Mouse (Mus musculus): ENCODE results near the gene Rpl10.
A peak's percentile ranks its signal among the peaks of the same experiment; 100 is the strongest.

The Rpl10 gene

DNA sequence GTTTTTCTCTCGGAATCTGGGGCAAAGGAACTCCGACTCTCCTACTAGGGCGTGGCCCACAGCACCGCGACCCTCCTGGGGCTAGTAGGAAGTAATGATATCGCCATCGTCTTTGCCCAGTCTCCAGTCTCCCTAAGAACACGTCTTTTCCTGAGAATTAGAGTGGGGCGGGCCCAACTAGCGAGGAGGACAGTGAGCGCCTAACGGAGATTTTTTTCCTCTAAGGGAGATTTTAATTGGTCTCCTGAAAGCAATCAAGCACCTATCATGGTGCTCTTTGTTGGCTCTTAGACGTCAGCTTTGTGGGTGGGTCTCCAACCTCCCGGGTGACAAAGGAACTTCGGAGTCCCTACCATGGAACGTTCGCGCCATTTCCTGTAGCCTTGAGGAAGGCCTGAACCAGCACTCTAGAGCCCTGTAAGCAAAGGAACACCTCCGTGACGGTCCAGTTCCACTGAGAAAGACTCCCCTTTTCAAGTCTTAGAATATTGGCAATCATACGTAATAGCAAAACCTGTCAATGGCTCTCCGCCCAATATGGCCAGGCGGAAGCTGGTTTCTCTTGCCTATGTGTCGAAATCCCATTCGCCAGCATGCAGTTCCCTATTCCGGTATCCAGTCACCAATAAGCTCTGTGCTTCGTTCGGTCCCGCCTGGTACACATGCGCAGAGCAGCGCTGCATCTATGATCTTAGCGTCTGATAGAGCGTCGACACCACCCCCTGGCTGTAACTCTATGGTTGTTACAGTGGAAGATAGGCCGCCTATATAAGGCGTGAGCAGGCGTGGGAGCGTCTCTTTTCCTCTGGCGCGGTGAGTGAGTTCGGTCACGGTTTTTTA is at the start of gene Rpl10:
Rpl10 (plus strand) TSS at position 751 of the 840 bp plus-strand sequence.
- peak; percentile 88 to 92 for DNase-seq (ENCODE audit: low spot score in 2 of 2)

DNA sequence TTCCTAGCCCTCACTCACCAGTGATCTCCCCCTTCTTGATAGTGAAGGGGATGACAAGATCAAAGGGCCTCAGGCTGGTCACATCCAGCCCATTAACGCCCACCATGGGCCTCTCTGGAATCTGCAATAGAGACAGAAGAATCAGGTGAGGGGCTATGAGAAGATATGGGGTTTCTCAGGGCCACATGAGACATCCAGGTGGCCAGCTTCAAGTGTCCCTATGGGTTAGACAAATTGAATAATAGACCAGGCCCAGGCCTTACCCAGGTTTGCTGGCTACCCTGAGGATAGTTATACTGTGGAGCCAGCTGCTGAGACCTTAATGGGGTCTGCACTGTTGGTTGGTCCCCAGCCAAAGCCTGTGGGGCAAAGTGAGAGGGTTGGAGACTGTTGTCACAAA is 40.6 kb upstream of the Rpl10 start:
- DNase-seq (ENCODE audit: low spot score in 2 of 2), result no peak

DNA sequence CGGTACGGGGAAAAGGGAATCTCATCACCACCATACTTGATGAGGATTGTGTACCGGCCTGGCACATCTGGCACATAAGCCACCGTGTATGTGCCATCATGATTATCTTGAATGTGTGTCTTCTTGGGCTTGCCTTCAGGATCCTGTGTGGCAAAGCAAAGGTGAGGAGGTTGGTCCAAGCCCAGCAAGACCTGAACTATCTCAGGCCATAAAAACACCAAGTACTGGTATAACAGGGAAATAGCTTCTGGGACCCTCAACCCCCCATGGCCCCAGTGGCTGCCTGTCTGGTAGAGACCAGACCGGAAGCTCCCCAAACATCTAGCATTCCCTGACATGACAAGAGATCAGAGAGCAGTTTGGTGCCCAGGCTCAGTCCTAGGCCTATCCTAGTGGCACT is 37.4 kb upstream of the Rpl10 start:
- DNase-seq (ENCODE audit: low spot score in 2 of 2), result no peak

DNA sequence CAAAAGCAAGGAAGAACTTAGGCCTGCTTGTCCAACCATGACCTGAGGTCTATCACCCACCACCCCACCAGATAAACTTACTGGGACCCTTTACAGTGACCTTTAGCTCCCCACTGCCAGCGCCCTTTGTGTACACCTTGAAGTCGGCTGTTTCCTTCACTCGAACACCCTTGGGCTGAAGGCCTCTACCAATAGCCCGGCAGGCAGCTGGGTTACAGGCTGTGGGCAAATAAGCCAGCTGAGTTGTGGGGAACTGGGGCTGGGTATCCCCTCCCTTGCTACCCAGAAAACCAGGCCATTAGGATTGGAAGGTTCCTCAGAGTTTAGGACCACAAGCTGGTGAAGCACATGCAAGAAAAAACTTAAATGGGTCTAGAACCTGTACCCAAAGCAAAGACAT is 30.3 kb upstream of the Rpl10 start:
- DNase-seq (ENCODE audit: low spot score in 2 of 2), result no peak

DNA sequence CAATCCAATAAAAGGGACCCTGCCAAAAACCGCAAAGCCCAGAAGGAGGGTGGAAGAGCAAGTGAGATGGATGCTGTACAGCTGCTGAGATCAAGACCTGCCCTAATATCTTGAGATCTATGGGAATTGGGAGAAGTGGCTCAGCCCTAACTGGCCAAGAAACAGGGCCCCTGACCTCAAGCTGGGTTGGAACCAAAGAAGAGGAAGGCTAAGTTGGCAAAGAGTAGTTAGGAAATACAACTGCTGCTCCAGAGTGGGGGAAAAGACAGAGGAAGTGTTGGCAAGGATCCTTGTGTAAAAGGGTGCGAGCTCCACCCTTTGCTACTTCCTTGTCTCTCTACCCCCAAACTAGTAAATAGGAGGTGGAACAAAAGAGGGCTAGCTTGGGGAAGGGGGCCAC is 27.2 kb upstream of the Rpl10 start:
- no peak for DNase-seq (ENCODE audit: low spot score in 2 of 2)

DNA sequence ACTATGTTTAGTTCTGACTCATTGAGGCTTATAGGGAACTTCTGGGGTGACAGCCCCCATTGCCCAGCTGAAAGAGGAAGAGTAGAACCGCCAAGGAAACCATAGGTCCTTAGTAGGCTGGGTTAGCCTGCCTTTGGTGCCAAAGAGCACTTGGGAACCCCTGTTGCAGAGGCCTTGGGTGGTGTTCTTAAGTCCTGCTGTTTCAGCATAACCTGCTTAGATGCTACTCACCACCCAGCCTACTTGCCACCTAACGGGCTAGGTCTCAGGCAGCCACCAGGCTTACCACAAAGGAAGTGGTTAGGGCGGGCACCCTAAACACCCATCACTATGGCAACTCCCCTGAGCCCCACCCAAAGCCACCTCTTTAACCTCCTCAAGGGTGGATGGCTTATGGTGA is 26.8 kb upstream of the Rpl10 start:
- no peak for DNase-seq (ENCODE audit: low spot score in 2 of 2)

DNA sequence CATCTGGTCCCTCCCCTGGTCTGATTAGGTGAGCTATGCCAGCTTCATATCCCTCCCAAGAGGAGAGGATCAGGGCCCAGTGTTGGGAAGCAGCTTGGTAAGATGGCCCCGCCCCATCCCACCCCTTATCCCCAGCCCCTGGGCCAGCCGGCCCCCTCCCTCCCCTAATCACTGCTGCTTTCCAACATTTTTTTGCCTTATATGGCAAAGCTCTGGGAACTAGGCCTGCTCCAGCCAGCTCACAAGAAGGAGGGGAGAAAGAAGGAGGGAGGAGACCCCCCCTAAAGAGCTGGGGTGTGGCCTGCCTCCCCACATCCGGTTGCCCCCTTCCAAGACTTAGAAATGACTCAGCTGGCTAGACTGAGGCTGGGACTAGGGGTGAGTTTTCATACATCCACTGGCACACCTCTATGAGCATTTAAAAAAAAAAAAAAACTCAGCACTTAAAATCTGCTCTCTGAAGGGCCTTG is 26.0 kb upstream of the Rpl10 start:
- DNase-seq (ENCODE audit: low spot score in 2 of 2), result no peak

DNA sequence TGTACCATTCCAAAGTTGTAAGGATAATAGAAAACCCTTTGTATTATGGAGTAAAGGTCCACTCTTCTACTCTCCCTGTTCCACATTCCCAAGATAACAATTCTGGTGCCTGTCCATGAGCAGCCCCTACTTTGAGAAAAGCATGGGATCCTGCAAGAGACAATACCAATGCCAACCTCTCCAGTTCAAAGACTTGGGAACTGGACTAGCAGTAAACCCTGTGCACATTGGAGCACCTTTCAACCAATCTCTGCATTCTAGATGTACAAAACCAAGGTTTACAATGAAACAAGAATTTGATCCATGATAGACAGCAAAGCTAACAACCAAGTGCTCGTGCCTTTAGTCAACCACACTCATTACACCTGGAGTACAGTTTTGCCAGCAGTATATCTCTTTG is 25.5 kb upstream of the Rpl10 start:
- no peak for DNase-seq (ENCODE audit: low spot score in 2 of 2)

DNA sequence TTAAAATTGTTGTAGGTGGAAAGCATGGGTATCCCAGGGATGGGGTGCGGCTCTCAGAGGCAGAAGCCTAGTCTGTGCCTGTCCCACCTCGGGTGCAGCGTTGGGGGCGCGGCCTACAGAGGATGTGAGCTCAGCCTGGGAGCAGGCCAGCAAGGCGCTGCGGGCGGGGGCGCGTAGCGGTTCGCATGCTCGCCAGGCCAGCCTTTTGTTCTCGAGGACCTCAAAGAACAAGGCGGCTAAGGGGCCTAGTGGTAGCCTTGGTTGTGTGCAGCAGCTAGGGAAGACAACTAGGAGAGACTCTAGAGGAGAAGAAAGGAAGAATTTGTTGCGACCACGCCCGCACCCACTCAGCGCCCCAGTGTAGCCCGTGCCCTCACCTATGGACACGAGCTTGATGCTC is 24.9 kb upstream of the Rpl10 start:
- peak; percentile 44 to 68 for DNase-seq (ENCODE audit: low spot score in 2 of 2)

DNA sequence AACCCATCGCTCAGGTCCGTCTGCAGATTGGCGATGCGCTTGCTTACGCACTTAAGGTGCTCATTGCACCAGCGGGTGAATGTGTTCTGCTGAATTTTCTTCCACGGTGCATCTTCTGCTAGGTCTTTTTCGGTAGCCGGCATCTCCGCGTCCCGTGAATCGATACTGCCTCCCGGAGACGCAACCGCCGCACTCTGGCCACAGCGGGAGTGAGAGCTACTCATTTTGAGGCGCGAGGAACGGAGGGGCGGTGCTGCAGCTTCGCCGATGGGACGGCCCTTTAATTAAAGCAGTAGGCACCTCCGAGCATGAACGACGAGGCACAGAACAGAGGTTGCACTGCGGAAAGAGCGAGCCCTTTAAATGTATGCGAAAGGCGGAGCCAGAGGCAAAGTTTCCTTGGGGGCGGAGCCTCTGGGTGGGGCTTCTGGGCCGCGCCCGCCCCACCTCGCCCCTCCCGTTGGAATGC is 24.4 kb upstream of the Rpl10 start:
- DNase-seq (ENCODE audit: low spot score in 2 of 2), result peak; percentile 80 to 88

DNA sequence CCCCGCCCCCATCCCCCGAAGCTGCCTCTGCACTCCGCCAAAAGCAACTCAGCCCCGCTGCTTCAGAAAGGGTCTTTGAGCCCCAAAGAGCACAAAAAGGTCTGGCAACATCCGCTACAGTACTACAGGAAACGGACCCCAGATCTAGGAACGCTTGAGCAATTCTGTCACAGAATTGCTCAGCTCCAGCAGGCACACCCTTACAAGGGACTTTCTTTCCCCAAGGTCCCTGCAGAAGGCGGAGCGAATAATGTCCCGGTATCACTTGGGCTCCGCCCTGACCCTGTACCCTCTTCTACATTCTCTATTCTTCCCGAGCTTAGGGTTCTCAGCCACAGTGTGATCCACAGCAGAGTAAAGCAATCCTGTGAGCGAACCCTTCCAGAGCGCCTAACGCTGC is 23.9 kb upstream of the Rpl10 start:
- no peak for DNase-seq (ENCODE audit: low spot score in 2 of 2)

DNA sequence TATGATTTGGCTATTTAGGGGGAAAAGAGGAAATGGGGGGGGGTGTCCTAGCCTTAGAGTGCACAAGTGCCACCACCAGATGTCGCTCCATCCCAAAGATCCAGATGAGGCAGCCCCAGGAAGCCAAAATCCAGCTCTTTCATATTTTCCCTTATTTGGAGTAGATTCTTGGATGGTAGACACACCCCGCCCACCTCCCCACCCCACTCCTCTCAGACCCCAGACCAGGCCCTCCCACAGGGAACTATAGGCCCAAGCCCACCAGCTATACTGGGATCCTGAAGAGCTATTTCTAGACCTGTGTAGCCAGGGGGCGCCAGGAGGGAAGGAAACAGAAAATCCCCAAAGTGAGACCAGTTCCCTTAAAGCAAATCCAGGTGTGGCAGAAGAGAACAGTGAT is 22.0 kb upstream of the Rpl10 start:
- DNase-seq (ENCODE audit: low spot score in 2 of 2), result peak; percentile 47 to 52

DNA sequence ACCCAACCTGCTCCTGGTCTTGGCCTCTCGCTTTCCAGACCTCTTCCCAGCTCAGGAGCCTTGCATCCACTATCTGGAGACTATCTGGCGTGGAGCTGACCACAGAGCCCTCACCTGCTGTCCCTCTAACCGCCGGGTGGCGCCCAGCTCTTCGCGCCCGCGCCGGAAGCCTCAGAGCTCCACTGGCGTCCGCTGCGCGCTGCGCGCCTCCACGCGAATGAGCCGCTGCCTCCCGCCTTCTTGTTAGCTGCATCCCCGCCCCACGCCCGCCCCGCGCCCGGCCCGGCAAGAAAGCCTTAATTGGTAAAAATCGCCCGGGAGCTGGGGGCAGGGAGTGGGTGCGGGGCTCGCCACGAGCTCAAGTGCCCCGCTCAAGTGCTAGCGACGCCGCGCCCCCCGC is 21.0 kb upstream of the Rpl10 start, which contains the start of gene Flna:
Flna (minus strand) TSS at position 206 of the 400 bp plus-strand sequence.
- DNase-seq (ENCODE audit: low spot score in 2 of 2), result peak; percentile 57 to 63

DNA sequence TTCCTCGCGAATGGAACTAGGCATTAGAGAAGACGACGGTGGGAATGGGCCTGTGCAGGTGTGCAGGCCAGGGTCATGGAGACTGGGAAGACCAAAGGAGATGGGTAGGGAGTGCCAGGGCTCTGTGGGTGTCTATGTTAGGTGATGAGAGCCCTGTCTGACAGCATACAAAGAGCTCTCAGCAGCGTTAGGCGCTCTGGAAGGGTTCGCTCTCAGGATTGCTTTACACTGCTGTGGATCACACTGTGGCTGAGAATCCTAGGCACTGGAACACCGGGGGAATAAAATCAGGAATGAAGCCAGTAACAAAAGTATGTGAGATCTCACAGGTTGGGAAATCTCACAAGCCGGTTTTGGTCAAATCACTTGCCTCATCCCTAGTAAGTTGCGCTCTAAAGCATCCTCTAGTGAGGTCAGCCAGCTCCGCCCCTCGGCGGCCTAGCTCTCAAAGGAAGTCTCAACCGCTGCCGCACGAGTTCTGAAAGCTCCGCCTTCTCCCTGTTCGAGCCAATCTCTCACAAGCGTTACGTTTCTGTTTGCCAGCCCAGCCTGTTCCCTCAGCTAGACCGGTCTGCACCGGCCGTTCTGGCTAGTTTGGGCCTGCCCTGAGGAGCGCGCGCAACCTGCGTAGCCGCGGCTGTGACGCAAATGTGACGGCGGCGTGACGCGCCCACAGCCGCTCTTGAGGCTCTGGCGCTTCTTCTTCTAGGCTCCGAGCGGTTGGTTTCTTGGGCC is 16.3 kb upstream of the Rpl10 start, which contains the start of gene Emd:
Emd (plus strand) TSS at position 535 of the 735 bp plus-strand sequence.
- DNase-seq (ENCODE audit: low spot score in 2 of 2), result peak; percentile 84 to 88

DNA sequence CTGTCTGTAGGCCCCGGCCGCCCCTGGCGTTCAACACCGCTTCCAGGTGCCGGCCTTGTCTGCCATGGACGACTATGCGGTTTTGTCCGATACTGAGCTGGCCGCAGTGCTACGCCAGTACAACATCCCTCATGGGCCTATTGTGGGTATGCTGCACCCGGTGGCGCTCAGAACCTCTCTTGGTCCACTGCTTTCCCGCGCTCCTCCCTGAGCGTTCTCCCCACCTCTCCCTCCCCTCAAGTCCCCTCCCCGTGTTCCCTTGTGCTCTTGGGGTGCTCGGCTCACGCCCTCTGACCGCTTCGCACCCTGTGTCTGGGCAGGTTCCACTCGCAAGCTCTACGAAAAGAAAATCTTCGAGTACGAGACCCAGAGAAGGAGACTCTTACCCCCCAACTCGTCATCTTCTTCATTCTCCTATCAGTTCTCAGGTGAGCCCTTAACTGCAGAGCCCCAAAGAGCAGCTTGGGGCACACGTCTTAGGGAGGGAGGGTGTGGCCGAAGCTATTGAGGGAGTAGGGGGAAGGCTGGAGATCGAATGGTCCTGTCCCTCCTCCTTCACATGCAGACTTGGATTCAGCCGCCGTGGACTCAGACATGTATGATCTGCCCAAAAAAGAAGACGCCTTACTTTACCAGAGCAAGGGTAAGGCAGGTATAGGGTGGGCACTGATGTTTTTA is 15.6 kb upstream of the Rpl10 start:
- DNase-seq (ENCODE audit: low spot score in 2 of 2), result no peak

DNA sequence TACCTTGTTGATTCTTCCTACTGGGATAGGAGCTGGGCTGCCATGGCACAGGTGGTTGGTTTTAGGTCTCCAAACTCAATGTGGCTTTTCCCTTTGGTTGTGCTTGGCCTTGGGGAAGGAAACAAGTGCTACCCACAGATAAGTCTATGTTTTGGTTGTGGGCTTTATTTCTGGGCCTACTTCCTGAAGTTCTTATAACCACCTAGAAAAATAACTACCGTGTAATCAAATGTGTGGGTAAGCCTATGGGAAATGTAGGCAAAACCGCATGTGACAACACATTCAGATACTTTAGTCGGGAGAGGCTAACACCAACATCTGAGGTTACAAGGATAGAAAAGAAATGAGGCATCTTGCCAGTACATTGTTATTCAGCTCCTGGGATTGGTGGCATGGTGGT is 12.9 kb upstream of the Rpl10 start:
- DNase-seq (ENCODE audit: low spot score in 2 of 2), result no peak

DNA sequence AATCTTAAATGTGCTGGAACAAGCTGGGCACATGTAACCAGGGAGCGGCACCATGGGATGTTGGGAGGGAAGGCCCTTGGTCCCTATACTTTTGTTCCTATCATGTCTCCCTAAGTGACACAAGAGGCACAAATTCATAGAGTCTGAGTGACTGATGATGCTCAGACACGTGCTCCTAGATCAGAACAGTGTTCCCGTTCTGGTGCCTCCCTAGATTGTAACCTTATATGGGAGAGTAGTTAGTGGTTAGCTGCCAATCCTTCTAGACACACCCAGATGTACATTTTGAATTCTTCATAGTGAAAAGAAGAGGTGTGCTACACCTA is 913 bp upstream of the Rpl10 start:
- peak in 1 of 2 experiments; percentile 15 for DNase-seq (ENCODE audit: low spot score in 2 of 2)

DNA sequence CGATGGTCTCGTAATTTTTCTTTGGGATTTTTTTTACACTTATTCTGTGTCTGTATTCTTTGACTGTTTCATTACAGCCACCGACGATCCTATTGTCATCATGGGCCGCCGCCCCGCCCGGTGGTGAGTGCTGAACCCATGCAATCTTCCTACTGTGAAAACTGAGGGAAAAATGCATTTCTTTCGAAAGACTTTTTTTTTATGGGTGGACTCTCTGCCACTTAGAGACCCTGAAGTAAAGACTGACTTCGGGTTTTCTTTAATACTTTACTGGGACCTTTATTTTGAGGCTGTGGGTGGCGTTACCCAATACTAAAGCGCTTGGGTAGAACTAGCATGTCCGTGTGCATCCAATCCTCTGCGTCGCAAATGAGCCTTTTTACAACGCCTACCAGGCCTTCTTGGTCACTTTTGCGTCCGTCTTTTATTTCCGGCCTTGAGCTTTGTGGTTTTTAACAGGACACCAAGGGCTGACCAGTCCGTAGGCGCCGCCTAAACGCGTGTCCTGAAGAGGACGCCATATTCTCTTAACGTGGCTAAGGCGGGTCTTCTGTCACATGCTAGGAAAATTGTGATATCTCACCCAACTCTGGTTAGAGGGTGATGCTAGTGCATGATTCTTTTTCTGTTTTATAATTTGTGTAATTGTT is 415 bp downstream of the Rpl10 start:
- peak; percentile 12 to 26 for DNase-seq (ENCODE audit: low spot score in 2 of 2)

DNA sequence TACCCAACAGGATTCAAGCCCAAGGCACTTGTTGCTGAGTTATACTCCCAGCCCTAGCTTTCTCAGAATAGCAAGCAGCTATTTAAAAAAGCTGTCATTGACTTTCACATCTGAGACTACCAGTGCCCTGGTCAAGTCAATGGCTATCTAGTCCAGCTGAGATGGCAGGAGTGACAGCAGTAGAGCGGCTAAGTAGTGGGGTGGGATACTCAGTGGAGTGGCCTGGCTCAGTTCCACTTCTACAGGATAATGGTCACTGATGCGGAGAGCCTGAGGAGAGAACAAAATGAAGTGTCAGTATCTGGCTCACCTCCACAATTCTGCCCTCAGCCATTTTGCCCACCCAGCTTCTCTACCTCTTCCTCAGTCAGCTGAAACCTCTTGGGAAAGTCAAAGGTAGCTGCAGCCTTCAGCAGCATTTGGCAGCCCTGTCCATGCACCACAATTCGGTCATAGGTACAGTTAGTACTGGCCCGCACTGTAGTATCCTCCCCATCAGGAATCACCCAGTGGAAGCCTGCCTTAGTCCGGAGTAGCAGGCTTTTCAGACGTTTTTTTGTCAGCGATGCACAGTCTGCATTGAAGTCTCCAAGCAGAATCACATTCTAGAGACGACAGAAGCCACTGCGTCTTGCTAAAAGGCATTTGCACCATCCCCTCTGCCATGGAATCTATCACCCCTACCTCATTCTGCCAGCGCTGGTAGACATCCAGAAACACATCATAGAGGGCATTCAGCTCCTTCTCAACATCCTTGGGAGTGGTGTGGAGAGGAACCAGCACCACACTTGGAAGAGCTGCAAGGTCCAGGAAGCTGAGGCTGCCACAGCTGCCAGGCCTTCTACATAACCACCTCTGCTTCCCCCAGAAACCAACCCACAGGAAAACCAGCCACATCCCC is 3.1 kb downstream of the Rpl10 start:
- DNase-seq (ENCODE audit: low spot score in 2 of 2), result no peak

DNA sequence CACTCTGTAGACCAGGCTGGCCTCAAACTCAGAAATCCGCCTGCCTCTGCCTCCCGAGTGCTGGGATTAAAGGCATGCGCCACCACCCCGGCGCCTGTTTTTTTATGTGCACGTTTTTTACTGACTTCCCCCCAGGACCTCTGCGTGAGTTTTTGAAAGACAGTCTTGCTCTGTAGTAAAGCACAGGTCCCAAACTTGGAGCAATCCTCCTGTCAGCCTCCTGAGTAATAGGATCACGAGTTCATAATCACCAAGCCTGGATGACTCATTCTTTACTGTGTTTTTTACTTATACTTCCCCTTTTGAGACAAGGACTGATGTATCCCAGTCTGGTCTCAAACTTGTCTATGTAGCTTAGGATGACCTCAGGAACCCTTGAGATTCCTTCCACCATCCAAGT is 7.3 kb downstream of the Rpl10 start:
- DNase-seq (ENCODE audit: low spot score in 2 of 2), result no peak

Data from right cerebral cortex, adult 2 months (tissue).